Mouse (Mus musculus): ENCODE data around the gene Ptprg.
A peak's percentile ranks its signal among the peaks of the same experiment; 100 is the strongest.

The Ptprg gene

GRCm38 (mm10) chr14:12099390-12100333 is 546.3 kb downstream of the Ptprg start:
- DNase-seq (ENCODE audit: low spot score): no peak

GRCm38 (mm10) chr14:12102389-12103325 is 549.3 kb downstream of the Ptprg start:
- DNase-seq (ENCODE audit: low spot score): no peak

GRCm38 (mm10) chr14:12104297-12105155 is 551.2 kb downstream of the Ptprg start:
- no peak for DNase-seq (ENCODE audit: low spot score)

GRCm38 (mm10) chr14:12105156-12105430 is 551.8 kb downstream of the Ptprg start:
- no peak for DNase-seq (ENCODE audit: low spot score)

GRCm38 (mm10) chr14:12105593-12105992 is 552.3 kb downstream of the Ptprg start:
- DNase-seq (ENCODE audit: low spot score): no peak

- DNase-seq (ENCODE audit: low spot score): no peak
Measured at GRCm38 (mm10) chr14:12107459-12107858, 554.1 kb downstream of the Ptprg start.

GRCm38 (mm10) chr14:12107991-12108390 is 554.7 kb downstream of the Ptprg start:
- DNase-seq (ENCODE audit: low spot score): no peak

GRCm38 (mm10) chr14:12112548-12113011 is 559.2 kb downstream of the Ptprg start:
- DNase-seq (ENCODE audit: low spot score): no peak

GRCm38 (mm10) chr14:12113326-12113725 is 560.0 kb downstream of the Ptprg start:
- DNase-seq (ENCODE audit: low spot score): no peak

- DNase-seq (ENCODE audit: low spot score): no peak
Measured at GRCm38 (mm10) chr14:12114016-12114415, 560.7 kb downstream of the Ptprg start.

- DNase-seq (ENCODE audit: low spot score): no peak
Measured at GRCm38 (mm10) chr14:12119260-12119659, 565.9 kb downstream of the Ptprg start.

GRCm38 (mm10) chr14:12121906-12122305 is 568.6 kb downstream of the Ptprg start:
- DNase-seq (ENCODE audit: low spot score): no peak

GRCm38 (mm10) chr14:12124682-12125081 is 571.4 kb downstream of the Ptprg start:
- DNase-seq (ENCODE audit: low spot score): no peak

GRCm38 (mm10) chr14:12127951-12128350 is 574.6 kb downstream of the Ptprg start:
- no peak for DNase-seq (ENCODE audit: low spot score)

- no peak for DNase-seq (ENCODE audit: low spot score)
Measured at GRCm38 (mm10) chr14:12132046-12132615, 578.8 kb downstream of the Ptprg start.

- DNase-seq (ENCODE audit: low spot score): no peak
Measured at GRCm38 (mm10) chr14:12133163-12133562, 579.8 kb downstream of the Ptprg start.

GRCm38 (mm10) chr14:12134504-12134903 is 581.2 kb downstream of the Ptprg start:
- no peak for DNase-seq (ENCODE audit: low spot score)

- no peak for DNase-seq (ENCODE audit: low spot score)
Measured at GRCm38 (mm10) chr14:12136536-12136935, 583.2 kb downstream of the Ptprg start.

- DNase-seq (ENCODE audit: low spot score): peak; percentile 10
Measured at GRCm38 (mm10) chr14:12139643-12140481, 586.5 kb downstream of the Ptprg start.

GRCm38 (mm10) chr14:12143941-12144485 is 590.7 kb downstream of the Ptprg start:
- DNase-seq (ENCODE audit: low spot score): no peak
